In genomic region chr14:75457221-75457600, GRCm38 (mm10) we compare ENCODE assay signal across 9 mouse cellular contexts. TPM values are rescaled to one million over a fixed set of nuclear protein-coding genes. Genes with fewer than 3 reads are reported as not detected.
A peak's percentile ranks its signal among the peaks of the same experiment; 100 is the strongest.
DNase-seq lines count a peak whose midpoint lies in the region; ATAC-seq lines count a peak whose summit lies in the region.
"Had no signal": no experiment of that assay in that cellular context is flagged by ENCODE, and none has a peak within 500 bp of the region (broad histone marks: within the 10 kb centered on the region; RNA-seq: fewer than 3 reads in every experiment).

No protein-coding gene starts in this region.

- peaks cover 16% of the 10 kb centered on the region for H3K4me1 ChIP-seq in kidney, embryonic 16.5 days (ENCODE audit: insufficient read depth, low read length)
- no peaks in the 10 kb centered on the region for H3K4me1 ChIP-seq in brown adipose tissue, adult 24 weeks (ENCODE audit: control insufficient read depth, insufficient read depth, insufficient read length, low read length)
- H3K4me1 ChIP-seq in forebrain, embryonic 14.5 days (ENCODE audit: control insufficient read depth, insufficient read depth, low read length), result peaks cover 33% of the 10 kb centered on the region
- no peaks in the 10 kb centered on the region; the same call in 1 of the 2 replicates for H3K4me1 ChIP-seq in liver, embryonic 16.5 days (ENCODE audit: control insufficient read depth, low read depth, low read length)

- ATAC-seq in kidney, embryonic 16.5 days (ENCODE audit: low FRiP score, low TSS enrichment), result 0 out of 2 replicates have a peak, but pooled peaks have one; percentile 17
- peak; percentile 9 for ATAC-seq in forebrain, embryonic 14.5 days
- ATAC-seq in liver, embryonic 16.5 days (ENCODE audit: low read depth), result no peak

- no peaks in the 10 kb centered on the region for H3K9me3 ChIP-seq in kidney, embryonic 16.5 days (ENCODE audit: low read length)
- H3K9me3 ChIP-seq in forebrain, embryonic 14.5 days (replicated peaks; ENCODE audit: control insufficient read depth, low read length), result no peaks in the 10 kb centered on the region; the same call in 1 of the 2 replicates
- H3K9me3 ChIP-seq in liver, embryonic 16.5 days (replicated peaks; ENCODE audit: control insufficient read depth, low read length), result no peaks in the 10 kb centered on the region

- DNase-seq in kidney, postnatal 36 days, result no peak
- DNase-seq in forebrain, embryonic 14.5 days (ENCODE audit: low spot score), result peak; percentile 54
- no peak for DNase-seq in frontal cortex, postnatal 36 days (ENCODE audit: low spot score in 2 of 2)
- DNase-seq in adrenal gland, adult (ENCODE audit: inconsistent age in 2 of 2, low spot score in 1 of 2), result no peak
- DNase-seq in spleen, postnatal 14 days (ENCODE audit: low spot score in 2 of 2), result no peak

- H3K4me3 ChIP-seq in kidney, embryonic 16.5 days (ENCODE audit: low read length), result peak overlapping the region; percentile 47
- peak overlapping the region; percentile 8; the same call in 1 of the 2 replicates for H3K4me3 ChIP-seq in brown adipose tissue, adult 24 weeks (ENCODE audit: insufficient read depth, low read depth, low read length)
- peak overlapping the region; percentile 59 for H3K4me3 ChIP-seq in forebrain, embryonic 14.5 days (ENCODE audit: low read depth, low read length)
- H3K4me3 ChIP-seq in liver, embryonic 16.5 days (ENCODE audit: low read depth, low read length), result no peak overlapping the region; the same call in 1 of the 2 replicates

- peak overlapping the region; percentile 43; the same call in 1 of the 2 replicates for H3K9ac ChIP-seq in kidney, embryonic 16.5 days (replicated peaks; ENCODE audit: low read length)
- peak overlapping the region; percentile 78 for H3K9ac ChIP-seq in forebrain, embryonic 14.5 days (ENCODE audit: low read length)
- H3K9ac ChIP-seq in liver, embryonic 16.5 days (ENCODE audit: low read depth, low read length), result no peak overlapping the region

- peak overlapping the region; percentile 67 for H3K4me2 ChIP-seq in kidney, embryonic 16.5 days (replicated peaks; ENCODE audit: low read depth, low read length)
- H3K4me2 ChIP-seq in forebrain, embryonic 14.5 days (ENCODE audit: low read length), result peak overlapping the region; percentile 85
- peak overlapping the region; percentile 46 for H3K4me2 ChIP-seq in liver, embryonic 16.5 days (ENCODE audit: low read depth, low read length)

- WGBS in kidney, embryonic 16.5 days, result 27% methylated on average over 8 of the region's 8 CpGs
- 6% methylated on average over 8 of the region's 8 CpGs for WGBS in forebrain, embryonic 14.5 days
- WGBS in liver, embryonic 16.5 days (ENCODE audit: insufficient replicate concordance), result 41% methylated on average over 8 of the region's 8 CpGs

- no peak overlapping the region for H3K27ac ChIP-seq in kidney, embryonic 16.5 days (ENCODE audit: low read length)
- no peak overlapping the region for H3K27ac ChIP-seq in brown adipose tissue, adult 24 weeks (replicated peaks; ENCODE audit: low read depth, low read length)
- peak overlapping the region; percentile 93 for H3K27ac ChIP-seq in forebrain, embryonic 14.5 days (ENCODE audit: low read depth, low read length)
- no peak overlapping the region for H3K27ac ChIP-seq in liver, embryonic 16.5 days (ENCODE audit: low read length)

- no peaks in the 10 kb centered on the region for H3K36me3 ChIP-seq in kidney, embryonic 16.5 days (ENCODE audit: insufficient read depth, low read length)
- H3K36me3 ChIP-seq in forebrain, embryonic 14.5 days (ENCODE audit: control insufficient read depth, insufficient read depth, low read length), result no peaks in the 10 kb centered on the region
- no peaks in the 10 kb centered on the region for H3K36me3 ChIP-seq in liver, embryonic 16.5 days (ENCODE audit: control insufficient read depth, insufficient read depth)

- 0 out of 2 replicates have a peak, but pooled peaks cover 7% of the 10 kb centered on the region for H3K27me3 ChIP-seq in kidney, embryonic 16.5 days (ENCODE audit: insufficient read depth, low read length)
- no peaks in the 10 kb centered on the region for H3K27me3 ChIP-seq in forebrain, embryonic 14.5 days (replicated peaks; ENCODE audit: control insufficient read depth, insufficient read depth, low read length)
- peaks cover 18% of the 10 kb centered on the region for H3K27me3 ChIP-seq in liver, embryonic 16.5 days (ENCODE audit: control insufficient read depth, insufficient read depth, low read depth, low read length)

RNA-seq across cellular contexts. Expression of gene Siah3, which starts 1.4 kb away (rescaled TPM):
- polyA plus RNA-seq in kidney, embryonic 16.5 days (2015; fragmentation: Nextera tagmentation; extraction: Ambion mirVana), result 0.07 and 0.21 TPM in 2 replicates
- not detected in 2 replicates for polyA plus RNA-seq in brown adipose tissue, adult 24 weeks (2012; ENCODE audit: insufficient read depth, insufficient read length, missing spikeins)
- polyA plus RNA-seq in forebrain, embryonic 14.5 days (2014; fragmentation: Nextera tagmentation; extraction: Ambion mirVana), result 5.4 and 7.0 TPM in 2 replicates
- 0.07 TPM in 2 replicates for polyA plus RNA-seq in liver, embryonic 16.5 days (2015; fragmentation: Nextera tagmentation; extraction: Ambion mirVana)
- polyA plus RNA-seq: Patski had no signal
